Mouse (Mus musculus) cerebellum, adult 2 months (tissue): ENCODE data around the gene Timp3.

Source experiments
- CTCF ChIP-seq: fragments of 200-500 bp; IDR thresholded peaks from 2 replicates; pipeline ENCODE4 v1.5.1; 2011; ENCODE audit warnings: low read depth, mild to moderate bottlenecking, control low read depth, low read length, moderate library complexity, borderline replicate concordance; ENCODE audit not compliant: insufficient read depth
- POLR2A ChIP-seq: fragments of 200-500 bp; IDR thresholded peaks from 2 replicates; pipeline ENCODE4 v1.6.1; 2011; ENCODE audit warnings: low read length, control low read depth, borderline replicate concordance; ENCODE audit not compliant: insufficient read depth

- TF ChIP-seq CTCF: no peak
- no peak for TF ChIP-seq POLR2A
Measured at GRCm38 (mm10) chr10:86342151-86342550, 42.0 kb downstream of the Timp3 start.
